Mouse (Mus musculus): ENCODE data around the gene Slc25a29. TPM values are rescaled to one million over a fixed set of nuclear protein-coding genes. Genes with fewer than 3 reads are reported as not detected.
"Not testable (repeated sequence)": the region's sequence is repeated elsewhere in the genome, so short reads cannot be mapped to it uniquely, and the experiment has no call there.

Slc25a29 gene
- 1 to 10 TPM; 4.6 to 4.7 TPM for total RNA-seq (2021)
- long read RNA-seq, experiment 1, transcript Slc25a29-201 (4 exons, 1,976 nt): major isoform, 8 of 10 reads
- long read RNA-seq, experiment 1, partial matches to known transcripts: 0 of 10 reads
- long read RNA-seq, experiment 1, other reads (novel, unspliced or antisense): 2 of 10 reads
- long read RNA-seq, experiment 2, transcript Slc25a29-201 (4 exons, 1,976 nt): major isoform, 10 of 12 reads
- long read RNA-seq, experiment 2, partial matches to known transcripts: 0 of 12 reads
- long read RNA-seq, experiment 2, other reads (novel, unspliced or antisense): 2 of 12 reads

GRCm38 (mm10) chr12:108835840-108836409 is at the start of gene Slc25a29, which contains the start of gene Slc25a47:
Slc25a29 (minus strand) TSS chr12:108835883.
Slc25a47 (plus strand) TSS chr12:108836046.
- DNase-seq: peak; percentile 96

DNA sequence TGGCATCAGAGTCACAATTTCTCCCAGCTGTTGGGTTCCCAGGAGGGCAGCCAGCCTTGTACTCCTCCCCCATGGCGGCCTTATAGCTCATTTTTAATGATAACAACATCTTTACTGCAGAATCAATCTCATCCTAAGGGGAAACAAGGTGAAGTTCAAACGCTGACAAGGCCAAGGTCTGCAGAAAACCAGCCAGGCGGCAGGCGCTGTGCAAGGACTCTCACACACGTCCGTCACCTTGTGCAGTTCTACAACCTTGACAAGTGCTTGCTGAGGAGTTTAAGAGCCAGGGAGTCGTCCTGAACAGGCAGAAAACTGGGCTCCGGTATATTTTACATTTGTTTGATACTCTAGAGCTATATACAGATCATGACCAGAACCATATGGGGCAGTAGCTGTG is 47.1 kb upstream of the Slc25a29 start:
- no peak for DNase-seq

DNA sequence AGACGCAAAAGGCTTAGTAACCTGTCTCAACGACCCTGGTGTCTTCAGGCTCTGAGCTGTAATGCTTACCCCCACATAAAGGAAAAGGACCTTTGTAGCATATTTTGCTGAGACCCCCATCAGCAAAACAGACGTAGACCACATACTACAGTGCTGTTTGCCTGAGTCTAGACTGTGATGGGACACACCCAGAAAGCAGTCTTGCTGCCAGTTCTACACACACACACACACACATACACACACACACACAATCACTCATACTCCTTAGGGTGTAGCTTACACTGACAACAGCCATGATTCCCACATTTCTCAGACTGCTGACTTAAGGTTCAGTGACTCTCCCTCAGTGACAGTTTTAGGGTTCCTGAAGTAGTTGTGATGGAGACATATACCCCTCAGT is 45.5 kb upstream of the Slc25a29 start:
- DNase-seq: no peak

DNA sequence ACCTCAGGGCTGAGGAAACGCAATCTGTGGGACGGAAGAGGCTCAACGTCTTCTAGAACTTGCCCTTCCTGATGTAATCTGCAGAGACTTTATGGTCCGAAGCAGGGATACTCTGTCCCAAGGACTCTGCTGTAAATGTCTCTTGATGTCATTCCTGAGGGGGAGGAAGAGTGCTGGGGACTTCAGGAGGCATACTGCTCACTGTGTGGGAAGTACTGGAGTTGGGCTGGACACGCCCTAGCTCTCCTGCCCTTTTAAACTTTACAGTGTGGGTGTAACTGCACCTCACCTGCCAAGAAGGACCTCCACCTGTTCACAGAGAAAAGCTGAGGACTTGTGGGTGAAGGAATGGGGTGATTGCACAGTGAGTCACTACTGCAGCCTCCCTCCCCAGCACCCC is 44.9 kb upstream of the Slc25a29 start:
- DNase-seq: no peak

DNA sequence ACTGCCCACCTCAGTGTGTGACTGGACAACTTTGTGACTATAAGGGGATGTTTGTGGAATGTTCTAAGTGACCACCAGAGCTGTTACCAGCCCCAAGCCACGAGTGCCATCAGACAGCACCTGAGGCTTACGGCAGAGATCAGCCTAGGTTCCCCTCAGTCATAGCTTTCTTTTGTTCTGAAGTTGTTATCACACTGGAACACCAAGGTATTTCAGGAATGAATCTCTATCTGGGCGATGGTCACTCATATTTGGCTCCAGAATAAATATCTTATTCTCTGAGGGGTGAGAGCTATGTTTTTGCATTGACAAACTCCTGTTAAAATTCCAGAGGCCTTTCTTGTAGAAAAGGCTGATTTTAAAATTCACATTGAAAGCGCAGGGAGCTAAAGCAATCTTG is 43.5 kb upstream of the Slc25a29 start:
- no peak for DNase-seq

DNA sequence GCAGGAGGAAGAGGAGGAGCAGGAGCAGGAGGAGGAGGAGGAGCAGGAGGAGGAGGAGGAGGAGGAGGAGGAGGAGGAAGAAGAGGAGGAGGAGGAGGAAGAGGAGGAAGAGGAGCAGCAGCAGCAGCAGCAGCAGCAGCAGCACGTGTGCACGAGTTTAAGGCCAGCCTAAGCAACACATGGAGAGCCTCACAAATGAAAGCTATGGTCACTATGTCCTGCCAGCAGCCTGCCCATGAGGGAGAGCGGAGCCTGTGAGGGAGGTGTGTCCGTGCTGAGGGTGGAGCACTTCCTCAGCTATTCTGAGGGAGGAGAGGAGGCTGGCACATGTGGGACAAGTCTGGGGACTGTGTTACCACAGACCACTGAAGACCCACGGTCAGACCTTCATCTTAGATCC is 37.4 kb upstream of the Slc25a29 start:
- DNase-seq: no peak

DNA sequence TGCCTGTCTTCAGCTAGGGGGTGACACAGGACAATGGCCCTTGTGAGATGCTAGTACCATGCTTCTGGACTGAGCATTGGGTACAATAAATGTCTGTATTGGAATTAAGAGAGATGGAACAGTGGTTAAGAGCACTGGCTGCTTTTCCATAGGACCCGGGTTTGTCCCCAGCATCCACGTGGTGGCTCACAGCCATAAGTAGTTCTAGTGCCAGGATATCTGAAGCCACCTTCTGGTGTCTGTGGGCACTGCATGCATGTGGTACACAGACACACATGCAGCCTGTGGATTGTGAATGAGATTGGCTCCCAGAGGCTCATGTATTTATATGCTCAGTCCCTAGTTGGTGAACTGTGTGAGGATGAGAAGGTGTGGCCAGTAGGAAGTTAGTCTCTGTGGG is 33.9 kb upstream of the Slc25a29 start:
- no peak for DNase-seq

DNA sequence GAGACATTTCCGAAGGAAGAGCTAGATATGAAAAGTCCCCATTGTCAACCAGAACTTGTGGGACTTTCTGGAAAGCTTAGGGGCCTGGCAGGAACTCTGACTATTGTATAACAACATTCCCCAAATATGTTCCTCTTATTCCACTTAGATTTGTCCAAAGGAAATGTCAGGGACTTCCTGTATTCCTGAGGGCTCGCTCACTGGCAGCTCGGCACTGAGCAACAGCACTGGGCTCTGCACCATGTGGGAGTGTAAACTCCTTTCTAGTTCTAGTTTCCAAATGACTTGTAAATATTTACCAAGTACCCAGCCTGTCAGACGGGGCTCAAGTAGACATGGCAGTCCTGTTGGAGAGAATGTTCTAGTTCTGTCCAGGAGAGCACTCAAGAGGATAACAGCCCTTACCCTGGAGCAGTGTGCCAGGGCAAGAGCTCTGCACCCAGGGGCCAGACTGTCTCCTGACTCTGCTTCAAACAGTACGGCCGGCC is 29.4 kb upstream of the Slc25a29 start:
- DNase-seq: no peak

- no peak for DNase-seq
These were observed 22.8 kb upstream of the Slc25a29 start for GRCm38 (mm10) chr12:108858486-108858885.

GRCm38 (mm10) chr12:108857589-108858184 is 22.0 kb upstream of the Slc25a29 start:
- DNase-seq: no peak

GRCm38 (mm10) chr12:108857109-108857508 is 21.4 kb upstream of the Slc25a29 start:
- DNase-seq: no peak

DNA sequence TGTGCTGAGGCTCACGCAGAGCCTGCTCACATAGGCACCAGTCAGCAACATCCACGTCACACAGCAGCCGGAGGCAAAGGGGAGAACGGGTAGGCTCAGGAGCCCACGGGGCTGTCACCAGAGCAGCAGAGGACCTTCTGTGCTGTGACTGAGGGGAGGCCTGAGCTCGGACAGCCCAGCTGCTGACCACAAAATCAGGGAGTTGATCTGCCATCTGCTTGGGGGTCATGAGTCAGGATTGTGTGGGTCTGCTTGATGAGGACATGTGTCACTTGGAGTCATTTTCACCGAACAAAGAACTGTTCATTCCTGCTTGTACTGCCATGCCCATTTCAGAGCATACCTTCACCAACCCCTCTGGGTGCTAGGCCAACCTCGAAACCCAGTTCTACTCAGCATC is 20.5 kb upstream of the Slc25a29 start:
- DNase-seq: no peak

DNA sequence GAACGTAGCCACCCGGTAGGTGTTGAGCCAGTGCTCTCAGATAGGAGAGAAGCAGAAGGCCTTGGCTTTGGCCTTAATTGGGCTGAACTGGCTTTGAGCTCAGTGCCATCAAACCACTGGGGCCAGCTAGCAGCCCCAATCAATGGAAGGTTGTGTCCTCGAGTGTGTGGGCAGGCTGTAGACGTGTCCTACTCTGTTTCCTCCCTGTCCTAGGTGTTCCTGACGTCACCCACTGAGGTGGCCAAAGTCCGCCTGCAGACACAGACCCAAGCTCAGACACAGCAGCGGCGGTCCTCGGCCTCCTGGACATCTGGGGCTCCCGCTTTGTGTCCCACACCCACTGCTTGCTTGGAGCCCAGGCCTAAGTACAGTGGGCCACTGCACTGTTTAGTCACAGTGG is 19.4 kb upstream of the Slc25a29 start:
- no peak for DNase-seq

DNA sequence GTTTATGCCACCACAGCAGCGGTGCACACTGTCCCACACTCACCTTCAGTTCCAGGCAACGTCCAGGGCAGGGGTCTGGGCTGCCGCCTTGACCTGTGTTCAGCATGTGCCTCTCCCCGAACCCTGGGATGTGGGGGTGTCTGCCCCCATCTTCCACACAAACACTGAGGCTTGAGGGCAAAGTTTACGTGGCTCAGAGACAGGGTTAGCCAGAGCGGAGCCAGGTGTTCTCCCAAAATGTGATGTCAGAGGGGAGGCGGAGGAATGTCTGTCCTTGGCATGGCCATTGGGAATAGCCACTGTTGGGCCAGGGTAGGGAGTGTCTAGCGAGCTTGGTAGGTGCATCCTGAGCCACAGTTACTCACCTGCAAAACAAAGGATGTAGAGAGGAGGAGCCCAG is 17.1 kb upstream of the Slc25a29 start:
- DNase-seq: no peak

GRCm38 (mm10) chr12:108850886-108851285 is 15.2 kb upstream of the Slc25a29 start:
- DNase-seq: no peak

DNA sequence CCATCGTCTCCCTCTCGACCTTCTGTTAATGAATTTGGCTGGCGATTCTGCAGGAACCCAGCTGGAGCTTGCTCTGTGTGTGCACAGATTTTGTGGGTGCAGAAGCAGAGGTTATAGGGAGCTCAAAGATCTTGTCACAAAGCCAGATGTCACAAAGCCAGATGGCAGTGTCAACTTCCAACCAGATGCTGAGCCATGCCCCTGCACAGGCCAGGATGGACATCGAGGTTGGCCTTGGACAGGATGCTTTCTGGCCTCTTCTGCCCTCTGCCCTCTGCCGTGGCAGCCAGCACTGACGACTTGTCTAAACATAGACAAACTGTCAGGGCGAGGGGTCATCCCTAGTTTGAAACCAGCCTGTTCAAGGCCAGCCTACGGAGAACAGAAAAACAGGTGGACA is 14.4 kb upstream of the Slc25a29 start:
- DNase-seq: no peak

GRCm38 (mm10) chr12:108849488-108850022 is 13.9 kb upstream of the Slc25a29 start:
- no peak for DNase-seq

GRCm38 (mm10) chr12:108848033-108848432 is 12.3 kb upstream of the Slc25a29 start:
- DNase-seq: not testable (repeated sequence)

DNA sequence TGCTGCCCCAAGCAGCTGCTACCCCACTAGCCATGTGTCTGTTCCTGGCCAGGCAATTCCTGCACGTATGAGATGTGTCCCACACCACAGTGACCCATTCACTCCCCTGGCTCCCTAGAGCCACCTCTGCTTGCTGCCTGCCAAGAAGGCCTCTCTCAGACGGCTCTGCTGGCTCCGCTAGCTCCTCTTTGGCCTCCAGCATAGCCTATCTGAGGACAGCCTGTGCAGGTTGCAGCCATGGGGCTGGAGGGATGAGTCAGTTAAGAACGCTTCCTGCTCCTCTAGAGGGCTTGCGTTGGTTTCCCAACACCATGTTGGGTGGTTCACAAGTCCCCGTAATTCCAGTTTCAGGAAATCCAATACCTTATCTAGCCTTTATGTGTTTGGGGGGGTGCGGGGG is 7.0 kb upstream of the Slc25a29 start:
- DNase-seq: no peak

- DNase-seq: no peak
These were observed 5.5 kb upstream of the Slc25a29 start for GRCm38 (mm10) chr12:108841181-108841580.

GRCm38 (mm10) chr12:108836722-108837121 is 1.0 kb upstream of the Slc25a29 start:
- no peak for DNase-seq

- DNase-seq: no peak
These were observed 359 bp downstream of the Slc25a29 start for GRCm38 (mm10) chr12:108835208-108835839.

DNA sequence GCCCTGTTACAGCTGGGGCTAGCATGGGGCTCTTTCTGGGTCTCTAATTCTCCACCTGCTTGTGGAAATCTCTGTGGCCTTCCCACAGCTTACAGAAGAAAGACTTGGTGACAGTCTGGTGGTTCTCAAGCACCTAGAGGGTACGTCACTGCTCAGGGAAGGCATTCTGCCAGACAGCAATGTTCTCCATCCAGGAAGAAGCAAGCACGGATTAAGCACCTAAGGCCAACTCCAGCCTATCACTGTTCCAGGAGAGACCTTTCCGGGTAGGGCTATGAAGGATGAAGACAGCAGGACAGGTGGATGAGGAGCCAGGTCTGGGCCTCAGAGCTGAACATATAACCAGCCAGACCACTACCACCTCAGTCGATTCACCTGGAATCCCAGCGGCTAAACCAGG is 897 bp downstream of the Slc25a29 start:
- DNase-seq: peak; percentile 4
